Mouse (Mus musculus) heart, postnatal 0 days (tissue): ENCODE results near the gene Gprasp1.

Source experiments
- CTCF ChIP-seq: IDR thresholded peaks from 2 replicates; pipeline ENCODE4 v1.5.1; 2016; ENCODE audit warnings: antibody characterized with exemption, control low read depth, low read depth
- EP300 ChIP-seq: IDR thresholded peaks from 2 replicates; pipeline ENCODE4 v1.6.1; 2016; ENCODE audit warnings: antibody characterized with exemption, low read depth

GRCm38 (mm10) chrX:135837896-135838295, 95.4 kb downstream of the Gprasp1 start:
- no peak for TF ChIP-seq EP300
- TF ChIP-seq CTCF = no peak
